Mouse (Mus musculus) kidney, embryonic 16.5 days (tissue): ENCODE measurements around the gene Dscam. TPM values are rescaled to one million over a fixed set of nuclear protein-coding genes. Genes with fewer than 3 reads are reported as not detected.
A peak's percentile ranks its signal among the peaks of the same experiment; 100 is the strongest.

ENCODE experiments used
- ATAC-seq: fragments of 200-750 bp; cut with Nextera tagmentation; 2 replicates; pipeline ENCODE4 v1.8.0; 2017; ENCODE audit warnings: moderate TSS enrichment; ENCODE audit not compliant: low FRiP score, low TSS enrichment
- H3K27ac ChIP-seq: fragments of 300-500 bp; sonication (generic); 2 replicates; pipeline ENCODE4 v1.5.1; 2014; ENCODE audit warnings: low read length
- H3K27me3 ChIP-seq: fragments of 300-500 bp; sonication (generic); 2 replicates; pipeline ENCODE4 v1.6.1; 2014; ENCODE audit warnings: low read length, control low read depth, mixed read lengths; ENCODE audit not compliant: insufficient read depth
- H3K36me3 ChIP-seq: fragments of 300-500 bp; sonication (generic); 2 replicates; pipeline ENCODE4 v1.6.1; 2014; ENCODE audit warnings: low read length, control low read depth, mixed read lengths; ENCODE audit not compliant: insufficient read depth
- H3K4me1 ChIP-seq: fragments of 300-500 bp; sonication (generic); 2 replicates; pipeline ENCODE4 v1.6.1; 2014; ENCODE audit warnings: low read length, control low read depth, mixed read lengths; ENCODE audit not compliant: insufficient read depth
- H3K4me2 ChIP-seq: fragments of 300-500 bp; sonication (generic); replicated peaks from 2 replicates; pipeline ENCODE4 v1.6.1; 2014; ENCODE audit warnings: low read depth, low read length
- H3K4me3 ChIP-seq: fragments of 300-500 bp; sonication (generic); 2 replicates; pipeline ENCODE4 v1.5.1; 2014; ENCODE audit warnings: mild to moderate bottlenecking, low read length
- H3K9ac ChIP-seq: fragments of 300-500 bp; sonication (generic); replicated peaks from 2 replicates; pipeline ENCODE4 v1.6.1; 2014; ENCODE audit warnings: low read length
- H3K9me3 ChIP-seq: fragments of 300-500 bp; sonication (generic); 2 replicates; pipeline ENCODE4 v1.6.1; 2016; ENCODE audit warnings: low read length, control low read depth
- WGBS: fragments of 180-500 bp; shearing (Covaris S2); extraction: QIAGEN DNeasy Blood & Tissue Kit; methylation state at CpG from one replicate; pipeline ENCODE4 v1.1.7; 2014; 5-methylcytosine and 5-hydroxymethylcytosine counted together
- polyA plus RNA-seq: library from polyadenylated mRNA; unstranded; fragments of >200 nt; fragmentation: Nextera tagmentation; extraction: Ambion mirVana; gene quantifications from 2 replicates; pipeline ENCODE4 v1.2.1, GENCODE M21; 2015

Gene Dscam
- polyA plus RNA-seq, 1 experiment from 2014 or later: 0.04 TPM

- H3K9ac ChIP-seq: no peak overlapping the region
- H3K27me3 ChIP-seq: peaks cover 67% of the 10 kb centered on the region
Observed at GRCm38 (mm10) chr16:97171500-97171899, 948 bp upstream of the Dscam start.

GRCm38 (mm10) chr16:97169901-97170512 lies 545 bp downstream of the Dscam start:
- peak; percentile 65; the same call in 1 of the 2 replicates for ATAC-seq
- H3K27ac ChIP-seq: no peak overlapping the region
- peaks cover 9% of the 10 kb centered on the region; the same call in 1 of the 2 replicates for H3K4me1 ChIP-seq
- H3K4me3 ChIP-seq: peak overlapping the region; percentile 54
- H3K9ac ChIP-seq: peak overlapping the region; percentile 38; the same call in 1 of the 2 replicates
- H3K27me3 ChIP-seq: peaks cover 71% of the 10 kb centered on the region
- WGBS: 3% methylated on average over 18 of the region's 51 CpGs
- H3K36me3 ChIP-seq: no peaks in the 10 kb centered on the region
- H3K9me3 ChIP-seq: no peaks in the 10 kb centered on the region
- peak overlapping the region; percentile 95 for H3K4me2 ChIP-seq

More at GRCm38 (mm10) chr16:97171500-97171899, 948 bp upstream of the Dscam start:
- no peak overlapping the region for H3K4me3 ChIP-seq
- no peaks in the 10 kb centered on the region for H3K9me3 ChIP-seq
- ATAC-seq: no peak
- H3K4me2 ChIP-seq: no peak overlapping the region
- no peaks in the 10 kb centered on the region for H3K36me3 ChIP-seq
- H3K27ac ChIP-seq: no peak overlapping the region
- H3K4me1 ChIP-seq: peaks cover 9% of the 10 kb centered on the region; the same call in 1 of the 2 replicates
- WGBS: 59% methylated on average over 8 of the region's 8 CpGs

- H3K4me1 ChIP-seq: peaks cover 9% of the 10 kb centered on the region; the same call in 1 of the 2 replicates
- 42% methylated on average over 3 of the region's 3 CpGs for WGBS
- no peak overlapping the region for H3K4me3 ChIP-seq
- no peak overlapping the region for H3K4me2 ChIP-seq
- H3K27me3 ChIP-seq: peaks cover 73% of the 10 kb centered on the region
- H3K36me3 ChIP-seq: no peaks in the 10 kb centered on the region
- H3K27ac ChIP-seq: no peak overlapping the region
- no peak for ATAC-seq
- no peaks in the 10 kb centered on the region for H3K9me3 ChIP-seq
- H3K9ac ChIP-seq: no peak overlapping the region
Observed at GRCm38 (mm10) chr16:97168614-97169013, 1.9 kb downstream of the Dscam start.

GRCm38 (mm10) chr16:97168030-97168429 lies 2.5 kb downstream of the Dscam start:
- Histone ChIP-seq H3K9me3 (no peaks in the 10 kb centered on the region), H3K27ac (no peak overlapping the region), H3K36me3 (no peaks in the 10 kb centered on the region), H3K27me3 (peaks cover 67% of the 10 kb centered on the region), H3K4me3 (no peak overlapping the region), H3K4me2 (no peak overlapping the region), H3K4me1 (peaks cover 9% of the 10 kb centered on the region; the same call in 1 of the 2 replicates), H3K9ac (no peak overlapping the region)
- no peak for ATAC-seq
- WGBS: 87% methylated on average over 1 of the region's 1 CpGs

- 23% methylated on average over 2 of the region's 2 CpGs for WGBS
- H3K27me3 ChIP-seq: peaks cover 50% of the 10 kb centered on the region
- H3K9ac ChIP-seq: no peak overlapping the region
- H3K4me1 ChIP-seq: peaks cover 9% of the 10 kb centered on the region; the same call in 1 of the 2 replicates
- no peak overlapping the region for H3K27ac ChIP-seq
- ATAC-seq: no peak
- H3K9me3 ChIP-seq: no peaks in the 10 kb centered on the region
- no peaks in the 10 kb centered on the region for H3K36me3 ChIP-seq
- H3K4me3 ChIP-seq: peak overlapping the region; percentile 41; the same call in 1 of the 2 replicates
- H3K4me2 ChIP-seq: peak overlapping the region; percentile 72
Observed at GRCm38 (mm10) chr16:97166166-97166565, 4.4 kb downstream of the Dscam start.

GRCm38 (mm10) chr16:97165444-97166121 lies 5.0 kb downstream of the Dscam start:
- H3K9me3 ChIP-seq: no peaks in the 10 kb centered on the region
- no peak overlapping the region for H3K27ac ChIP-seq
- H3K4me1 ChIP-seq: peaks cover 5% of the 10 kb centered on the region; the same call in 1 of the 2 replicates
- no peaks in the 10 kb centered on the region for H3K36me3 ChIP-seq
- H3K27me3 ChIP-seq: peaks cover 44% of the 10 kb centered on the region
- peak; percentile 81 for ATAC-seq
- peak overlapping the region; percentile 72 for H3K4me2 ChIP-seq
- H3K9ac ChIP-seq: peak overlapping the region; percentile 20
- 1% methylated on average over 21 of the region's 21 CpGs for WGBS
- peak overlapping the region; percentile 41 for H3K4me3 ChIP-seq

GRCm38 (mm10) chr16:97158279-97158678 lies 12.3 kb downstream of the Dscam start:
- 61% methylated on average over 4 of the region's 4 CpGs for WGBS
- H3K4me2 ChIP-seq: no peak overlapping the region
- H3K4me3 ChIP-seq: no peak overlapping the region
- no peak overlapping the region for H3K9ac ChIP-seq
- no peaks in the 10 kb centered on the region for H3K27me3 ChIP-seq
- no peaks in the 10 kb centered on the region for H3K36me3 ChIP-seq
- H3K9me3 ChIP-seq: no peaks in the 10 kb centered on the region
- ATAC-seq: no peak
- H3K27ac ChIP-seq: no peak overlapping the region
- H3K4me1 ChIP-seq: no peaks in the 10 kb centered on the region

GRCm38 (mm10) chr16:97144544-97145194 lies 25.9 kb downstream of the Dscam start:
- Histone ChIP-seq H3K4me1 (no peaks in the 10 kb centered on the region), H3K36me3 (no peaks in the 10 kb centered on the region), H3K4me2 (no peak overlapping the region), H3K9me3 (no peaks in the 10 kb centered on the region), H3K27me3 (no peaks in the 10 kb centered on the region), H3K27ac (no peak overlapping the region), H3K4me3 (no peak overlapping the region), H3K9ac (no peak overlapping the region)
- no peak for ATAC-seq
- 71% methylated on average over 12 of the region's 12 CpGs for WGBS

- ATAC-seq: no peak
- Histone ChIP-seq H3K27ac (no peak overlapping the region), H3K27me3 (no peaks in the 10 kb centered on the region), H3K4me3 (no peak overlapping the region), H3K9ac (no peak overlapping the region), H3K4me1 (no peaks in the 10 kb centered on the region), H3K4me2 (no peak overlapping the region), H3K9me3 (no peaks in the 10 kb centered on the region), H3K36me3 (no peaks in the 10 kb centered on the region)
- 79% methylated on average over 1 of the region's 1 CpGs for WGBS
Observed at GRCm38 (mm10) chr16:97141943-97142342, 28.6 kb downstream of the Dscam start.
